Mouse (Mus musculus) erythroblast, embryonic 14.5 days (primary cell): ENCODE measurements around the gene Asb15.

ENCODE experiments used
- GATA1 ChIP-seq: IDR thresholded peaks from 2 replicates; pipeline ENCODE4 v1.6.1; 2012; ENCODE audit warnings: low read length, inconsistent platforms, mixed read lengths
- TAL1 ChIP-seq: IDR thresholded peaks from 3 replicates; pipeline ENCODE4 v1.6.1; 2012; ENCODE audit warnings: low read length, inconsistent platforms, mixed read lengths

DNA sequence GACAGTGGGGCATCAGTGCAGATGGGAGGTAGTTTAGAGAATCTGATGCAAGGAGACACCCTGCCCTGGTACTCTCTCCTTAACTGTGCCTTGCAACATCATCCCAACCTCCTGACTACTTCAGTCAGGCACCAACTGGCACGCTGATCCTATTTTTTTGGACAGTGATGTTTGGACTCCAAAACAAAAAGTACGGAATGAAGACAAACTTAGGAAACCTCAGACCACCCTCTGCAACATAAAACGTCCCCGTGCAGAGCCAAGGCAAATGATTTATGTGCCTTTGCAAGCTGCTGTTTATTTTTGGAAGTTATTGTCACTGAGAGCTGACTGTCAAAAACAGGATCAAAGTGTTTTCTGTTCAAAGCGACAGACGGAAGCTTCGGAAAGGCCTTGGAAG is 24.1 kb downstream of the Asb15 start:
- TF ChIP-seq TAL1 (no peak), GATA1 (no peak)
